21 mouse cellular contexts compared by ENCODE assay signal in the genomic region with DNA sequence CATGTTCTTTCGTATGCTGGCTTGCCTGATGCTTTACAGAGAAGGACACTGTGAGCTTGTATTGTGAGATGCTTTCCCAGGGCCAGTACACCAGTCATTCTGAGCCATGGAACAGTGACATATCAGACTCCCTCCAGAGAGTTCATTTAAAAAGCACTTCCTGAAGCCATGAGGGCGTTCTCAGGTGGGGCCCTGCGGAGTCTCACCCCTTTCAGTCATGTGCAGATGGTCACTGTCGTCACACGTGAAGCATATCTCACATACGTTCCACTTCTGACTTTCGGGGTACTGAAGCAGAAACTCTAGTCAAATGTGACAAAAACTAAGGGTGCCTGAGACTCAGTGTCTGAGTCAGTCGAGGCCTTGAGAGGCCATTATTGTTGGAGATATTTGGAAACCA. TPM values are rescaled to one million over a fixed set of nuclear protein-coding genes. Genes with fewer than 3 reads are reported as not detected.
DNase-seq lines count a peak whose midpoint lies in the region; ATAC-seq lines count a peak whose summit lies in the region.
"Had no signal": no experiment of that assay in that cellular context is flagged by ENCODE, and none has a peak within 500 bp of the region (broad histone marks: within the 10 kb centered on the region; RNA-seq: fewer than 3 reads in every experiment).

No protein-coding gene starts in this region.

- no peaks in the 10 kb centered on the region for H3K9me3 ChIP-seq in forebrain, embryonic 11.5 days (ENCODE audit: control insufficient read depth, low read length)
- H3K9me3 ChIP-seq in forebrain, embryonic 16.5 days (ENCODE audit: control insufficient read depth, low read length): no peaks in the 10 kb centered on the region
- H3K9me3 ChIP-seq in hindbrain, embryonic 16.5 days (ENCODE audit: control insufficient read depth, low read length): no peaks in the 10 kb centered on the region; the same call in 1 of the 2 replicates
- H3K9me3 ChIP-seq: embryonic facial prominence, embryonic 10.5 days; G1E; heart, embryonic 12.5 days; hindbrain, embryonic 12.5 days; intestine, embryonic 15.5 days had no signal

- DNase-seq in forebrain, embryonic 11.5 days (ENCODE audit: low spot score): peak; percentile 10
- peak; percentile 27 for DNase-seq in spleen, adult 12 weeks (ENCODE audit: low spot score)
- DNase-seq in spleen, postnatal 10 days (ENCODE audit: low spot score in 2 of 2): no peak
- peak; percentile 74 to 81 for DNase-seq in B cell, adult 2 months
- DNase-seq: adrenal gland, postnatal 25 days; cerebellum, adult 2 months; cerebellum, postnatal 10 days; gastrocnemius, postnatal 36 days; heart, adult 18-20 months; heart, postnatal 36 days had no signal

- no peak overlapping the region for H3K27ac ChIP-seq in forebrain, embryonic 11.5 days (ENCODE audit: low read depth, low read length)
- no peak overlapping the region for H3K27ac ChIP-seq in forebrain, embryonic 16.5 days (ENCODE audit: low read length)
- no peak overlapping the region for H3K27ac ChIP-seq in hindbrain, embryonic 16.5 days (ENCODE audit: low read depth, low read length)
- H3K27ac ChIP-seq: embryonic facial prominence, embryonic 10.5 days; hindbrain, embryonic 12.5 days; hindbrain, postnatal 0 days; intestine, embryonic 15.5 days had no signal

- no peak for ATAC-seq in forebrain, embryonic 11.5 days (replicated peaks; ENCODE audit: low FRiP score)
- ATAC-seq in forebrain, embryonic 16.5 days: no peak
- peak; percentile 72 for ATAC-seq in neutrophil, adult 5-6 weeks (ENCODE audit: extremely low read depth, insufficient number of reproducible peaks, low FRiP score, poor library complexity, severe bottlenecking)
- no peak for ATAC-seq in inflammation-experienced regulatory T-cells, adult 6 months
- no peak for ATAC-seq in hindbrain, embryonic 16.5 days
- ATAC-seq: forebrain, embryonic 14.5 days; hindbrain, postnatal 0 days; intestine, embryonic 15.5 days had no signal

- no peak overlapping the region for H3K9ac ChIP-seq in forebrain, embryonic 11.5 days (ENCODE audit: low read length)
- H3K9ac ChIP-seq in forebrain, embryonic 16.5 days (replicated peaks; ENCODE audit: low read depth, low read length): no peak overlapping the region
- H3K9ac ChIP-seq in hindbrain, embryonic 16.5 days (ENCODE audit: low read depth, low read length): no peak overlapping the region
- H3K9ac ChIP-seq: heart, embryonic 12.5 days; hindbrain, embryonic 12.5 days; intestine, embryonic 15.5 days had no signal

- no peak overlapping the region for H3K4me2 ChIP-seq in forebrain, embryonic 11.5 days (ENCODE audit: low read depth, low read length, severe bottlenecking)
- no peak overlapping the region for H3K4me2 ChIP-seq in forebrain, embryonic 16.5 days (ENCODE audit: low read length)
- no peak overlapping the region for H3K4me2 ChIP-seq in hindbrain, embryonic 16.5 days (ENCODE audit: low read length)
- H3K4me2 ChIP-seq: heart, embryonic 12.5 days; hindbrain, embryonic 12.5 days; intestine, embryonic 15.5 days had no signal

- WGBS in forebrain, embryonic 11.5 days: 91% methylated on average over 8 of the region's 8 CpGs
- WGBS in forebrain, embryonic 16.5 days: 86% methylated on average over 8 of the region's 8 CpGs
- 85% methylated on average over 8 of the region's 8 CpGs for WGBS in hindbrain, embryonic 16.5 days

- no peak overlapping the region for H3K4me3 ChIP-seq in forebrain, embryonic 11.5 days (ENCODE audit: low read depth, low read length)
- no peak overlapping the region for H3K4me3 ChIP-seq in forebrain, embryonic 16.5 days (replicated peaks; ENCODE audit: low read length)
- H3K4me3 ChIP-seq in hindbrain, embryonic 16.5 days (ENCODE audit: low read length): no peak overlapping the region
- H3K4me3 ChIP-seq: embryonic facial prominence, embryonic 10.5 days; heart, embryonic 12.5 days; hindbrain, embryonic 12.5 days; intestine, embryonic 15.5 days had no signal

- no peaks in the 10 kb centered on the region for H3K36me3 ChIP-seq in forebrain, embryonic 11.5 days (ENCODE audit: control insufficient read depth, insufficient read depth, low read length)
- H3K36me3 ChIP-seq in forebrain, embryonic 16.5 days (ENCODE audit: control insufficient read depth, insufficient read depth): no peaks in the 10 kb centered on the region
- H3K36me3 ChIP-seq in hindbrain, embryonic 16.5 days (ENCODE audit: control insufficient read depth, insufficient read depth, low read length): no peaks in the 10 kb centered on the region
- H3K36me3 ChIP-seq: embryonic facial prominence, embryonic 10.5 days; G1E; heart, embryonic 12.5 days; hindbrain, embryonic 12.5 days; intestine, embryonic 15.5 days had no signal

- H3K27me3 ChIP-seq in forebrain, embryonic 11.5 days (ENCODE audit: control insufficient read depth, insufficient read depth, low read length): no peaks in the 10 kb centered on the region
- H3K27me3 ChIP-seq in forebrain, embryonic 16.5 days (replicated peaks; ENCODE audit: control insufficient read depth, insufficient read depth, low read length): no peaks in the 10 kb centered on the region
- H3K27me3 ChIP-seq in hindbrain, embryonic 16.5 days (replicated peaks; ENCODE audit: control insufficient read depth, insufficient read depth, low read length): no peaks in the 10 kb centered on the region
- H3K27me3 ChIP-seq: intestine, embryonic 15.5 days had no signal

- no peaks in the 10 kb centered on the region for H3K4me1 ChIP-seq in forebrain, embryonic 11.5 days (replicated peaks; ENCODE audit: control insufficient read depth, insufficient read depth, low read length)
- H3K4me1 ChIP-seq in forebrain, embryonic 16.5 days (replicated peaks; ENCODE audit: control insufficient read depth, insufficient read depth, low read length): peaks cover 5% of the 10 kb centered on the region
- H3K4me1 ChIP-seq in hindbrain, embryonic 16.5 days (ENCODE audit: control insufficient read depth, insufficient read depth, low read depth, low read length): no peaks in the 10 kb centered on the region
- H3K4me1 ChIP-seq: hindbrain, embryonic 12.5 days; intestine, embryonic 15.5 days had no signal

RNA-seq across cellular contexts. Expression of gene Pik3ap1, which starts 6.0 kb away (rescaled TPM):
- polyA plus RNA-seq in forebrain, embryonic 11.5 days (2014; fragmentation: Nextera tagmentation; extraction: Ambion mirVana): 3.0 and 3.3 TPM in 2 replicates
- polyA plus RNA-seq in forebrain, embryonic 16.5 days (2015; fragmentation: Nextera tagmentation; extraction: Ambion mirVana): 1.9 and 2.0 TPM in 2 replicates
- total RNA-seq in neutrophil, adult 5-6 weeks (2017): 103 and 110 TPM in 2 replicates
- polyA plus RNA-seq in inflammation-experienced regulatory T-cells, adult 6 months (2017; shearing (Covaris generic)): 1 to 10 TPM; 2.5 to 5.5 (median 3.8) TPM
- 2.3 and 2.5 TPM in 2 replicates for polyA plus RNA-seq in hindbrain, embryonic 16.5 days (2015; fragmentation: Nextera tagmentation; extraction: Ambion mirVana)

Comparison
In these comparisons a context has a peak if more than half of its experiments do, and no peak if none do; other contexts are left out.
1. DNase-seq: peak in forebrain, embryonic 11.5 days (single experiment), spleen, adult 12 weeks (single experiment) and B cell, adult 2 months (2 of 2); none in spleen, postnatal 10 days (0 of 2).